Comparison of ENCODE assay signal across 9 mouse cellular contexts in genomic region chr7:31049135-31049845, GRCm38 (mm10). TPM values are rescaled to one million over a fixed set of nuclear protein-coding genes. Genes with fewer than 3 reads are reported as not detected.
DNase-seq lines count a peak whose midpoint lies in the region; ATAC-seq lines count a peak whose summit lies in the region.
"Had no signal": no experiment of that assay in that cellular context is flagged by ENCODE, and none has a peak within 500 bp of the region (broad histone marks: within the 10 kb centered on the region; RNA-seq: fewer than 3 reads in every experiment).

No protein-coding gene starts in this region.

- ATAC-seq in cerebellum, adult (ENCODE audit: insufficient number of reproducible peaks, low FRiP score, low TSS enrichment), result no peak
- ATAC-seq in erythroblast, adult 5-6 weeks (replicated peaks; ENCODE audit: low FRiP score, poor library complexity, severe bottlenecking), result no peak

- DNase-seq in cerebellum, adult 18-20 months, result peak; percentile 67 to 78
- peak; percentile 35 for DNase-seq in thymus, postnatal 0 days (ENCODE audit: low spot score)
- no peak for DNase-seq in thymus, postnatal 25 days
- peak; percentile 45 to 55 for DNase-seq in kidney, postnatal 4 days
- DNase-seq in retina, postnatal 1 day, result peak; percentile 80
- DNase-seq in Muller cell, postnatal 12 days (ENCODE audit: inconsistent ontology term), result no peak

RNA-seq across cellular contexts. Expression of gene Fxyd7, which starts 2.0 kb away (rescaled TPM):
- polyA plus RNA-seq in thymus, postnatal 0 days (2015; fragmentation: Nextera tagmentation; extraction: Ambion mirVana), result 0.35 and 0.48 TPM in 2 replicates
- total RNA-seq in erythroblast, adult 5-6 weeks (2015; ENCODE audit: low replicate concordance), result not detected in 2 replicates
- not detected in 2 replicates for total RNA-seq in erythroblast, adult 5-6 weeks (2017; ENCODE audit: low replicate concordance)
- polyA plus RNA-seq: macrophage had no signal

RNA-seq across cellular contexts. Expression of gene Fxyd5, which starts 7.0 kb away (rescaled TPM):
- 113 and 125 TPM in 2 replicates for polyA plus RNA-seq in thymus, postnatal 0 days (2015; fragmentation: Nextera tagmentation; extraction: Ambion mirVana)
- total RNA-seq in erythroblast, adult 5-6 weeks (2015; ENCODE audit: low replicate concordance), result 183 and 286 TPM in 2 replicates
- total RNA-seq in erythroblast, adult 5-6 weeks (2017; ENCODE audit: low replicate concordance), result 67.1 and 90.7 TPM in 2 replicates

RNA-seq across cellular contexts. Expression of gene Fxyd1, which starts 7.7 kb away (rescaled TPM):
- 12.2 and 19.1 TPM in 2 replicates for polyA plus RNA-seq in thymus, postnatal 0 days (2015; fragmentation: Nextera tagmentation; extraction: Ambion mirVana)
- not detected in 2 replicates for total RNA-seq in erythroblast, adult 5-6 weeks (2015; ENCODE audit: low replicate concordance)
- not detected in 2 replicates for total RNA-seq in erythroblast, adult 5-6 weeks (2017; ENCODE audit: low replicate concordance)
- polyA plus RNA-seq: macrophage had no signal

RNA-seq across cellular contexts. Expression of gene Lgi4, which starts 9.9 kb away (rescaled TPM):
- polyA plus RNA-seq in thymus, postnatal 0 days (2015; fragmentation: Nextera tagmentation; extraction: Ambion mirVana), result 0.04 and 0.14 TPM in 2 replicates
- total RNA-seq in erythroblast, adult 5-6 weeks (2015; ENCODE audit: low replicate concordance), result not detected in 2 replicates
- total RNA-seq in erythroblast, adult 5-6 weeks (2017; ENCODE audit: low replicate concordance), result not detected in 2 replicates

RNA-seq across cellular contexts. Expression of gene Fxyd3, which starts 27.2 kb away (rescaled TPM):
- 78.3 and 79.5 TPM in 2 replicates for polyA plus RNA-seq in thymus, postnatal 0 days (2015; fragmentation: Nextera tagmentation; extraction: Ambion mirVana)
- total RNA-seq in erythroblast, adult 5-6 weeks (2015; ENCODE audit: low replicate concordance), result not detected in 2 replicates
- total RNA-seq in erythroblast, adult 5-6 weeks (2017; ENCODE audit: low replicate concordance), result not detected in 2 replicates
- polyA plus RNA-seq: macrophage had no signal

Comparison
In these comparisons a context has a peak if more than half of its experiments do, and no peak if none do; other contexts are left out.
1. DNase-seq: peak in cerebellum, adult 18-20 months (2 of 2), thymus, postnatal 0 days (single experiment), kidney, postnatal 4 days (2 of 2) and retina, postnatal 1 day (single experiment); none in thymus, postnatal 25 days (single experiment) and Muller cell, postnatal 12 days (single experiment).